Mouse (Mus musculus): ENCODE data around the gene Olfr354. TPM values are rescaled to one million over a fixed set of nuclear protein-coding genes. Genes with fewer than 3 reads are reported as not detected.

Olfr354 gene
- total RNA-seq, 1 experiment, result not detected

GRCm38 (mm10) chr2:36928797-36929196 lies 23.3 kb downstream of the Olfr354 start, which contains the start of gene Olfr355:
Gene Olfr355, minus strand, starts transcription at chr2:36928897.
- H3K4me1 ChIP-seq (ENCODE audit: control insufficient read depth in 2 of 2, insufficient read depth in 2 of 2, low read length in 2 of 2, poor library complexity in 1 of 2), result no peaks in the 10 kb centered on the region
- no peak for DNase-seq (ENCODE audit: low read depth, low spot score)
- H3K36me3 ChIP-seq (ENCODE audit: control insufficient read depth, insufficient read depth, low read length, poor library complexity, severe bottlenecking), result no peaks in the 10 kb centered on the region
- H3K27ac ChIP-seq (ENCODE audit: insufficient read depth, low read depth, low read length, poor library complexity, severe bottlenecking), result no peak within 1 kb of the TSS
- TF ChIP-seq ZC3H11A (IDR thresholded peaks at IDR 0.05; ENCODE audit: borderline replicate concordance, low read depth, low read length) (no peak), HCFC1 (IDR thresholded peaks at IDR 0.05; ENCODE audit: borderline replicate concordance, insufficient read depth, low read length) (no peak), CHD2 (IDR thresholded peaks at IDR 0.05; ENCODE audit: low read depth, low read length) (no peak), ZNF384 (IDR thresholded peaks at IDR 0.05; ENCODE audit: low read depth, low read length) (no peak), MAFK (IDR thresholded peaks at IDR 0.05; ENCODE audit: insufficient read depth, low read depth, low read length) (no peak)
- no peak within 1 kb of the TSS for H3K4me3 ChIP-seq (ENCODE audit: insufficient read depth in 1 of 2, low read depth in 1 of 2, low read length in 2 of 2, poor library complexity in 1 of 2, severe bottlenecking in 1 of 2)
- H3K9ac ChIP-seq (ENCODE audit: insufficient read depth, low read depth, low read length, poor library complexity, severe bottlenecking), result no peak within 1 kb of the TSS
- in situ Hi-C loops (cut with MboI; ENCODE audit: low sequenced_read_pairs in 2 of 2, unreplicated experiment in 2 of 2), result no loop called here
- H3K9me3 ChIP-seq (ENCODE audit: control insufficient read depth, insufficient read depth, low read depth, low read length), result no peaks in the 10 kb centered on the region

GRCm38 (mm10) chr2:36936821-36937220 lies 31.3 kb downstream of the Olfr354 start, which contains the start of gene Olfr356:
Gene Olfr356, plus strand, starts transcription at chr2:36937121.
- no peak within 1 kb of the TSS for H3K4me3 ChIP-seq (ENCODE audit: insufficient read depth in 1 of 2, low read depth in 1 of 2, low read length in 2 of 2, poor library complexity in 1 of 2, severe bottlenecking in 1 of 2)
- no peaks in the 10 kb centered on the region for H3K9me3 ChIP-seq (ENCODE audit: control insufficient read depth, insufficient read depth, low read depth, low read length)
- no peaks in the 10 kb centered on the region for H3K4me1 ChIP-seq (ENCODE audit: control insufficient read depth in 2 of 2, insufficient read depth in 2 of 2, low read length in 2 of 2, poor library complexity in 1 of 2)
- H3K9ac ChIP-seq (ENCODE audit: insufficient read depth, low read depth, low read length, poor library complexity, severe bottlenecking), result no peak within 1 kb of the TSS
- no peaks in the 10 kb centered on the region for H3K36me3 ChIP-seq (ENCODE audit: control insufficient read depth, insufficient read depth, low read length, poor library complexity, severe bottlenecking)
- H3K27ac ChIP-seq (ENCODE audit: insufficient read depth, low read depth, low read length, poor library complexity, severe bottlenecking), result no peak within 1 kb of the TSS
- in situ Hi-C loops (cut with MboI; ENCODE audit: low sequenced_read_pairs in 2 of 2, unreplicated experiment in 2 of 2), result no loop called here
- DNase-seq (ENCODE audit: low read depth, low spot score), result no peak
- no peak for TF ChIP-seq CHD2 (IDR thresholded peaks at IDR 0.05; ENCODE audit: low read depth, low read length)
- no peak for TF ChIP-seq HCFC1 (IDR thresholded peaks at IDR 0.05; ENCODE audit: borderline replicate concordance, insufficient read depth, low read length)
- TF ChIP-seq ZC3H11A (IDR thresholded peaks at IDR 0.05; ENCODE audit: borderline replicate concordance, low read depth, low read length), result no peak
- TF ChIP-seq MAFK (IDR thresholded peaks at IDR 0.05; ENCODE audit: insufficient read depth, low read depth, low read length), result no peak
- no peak for TF ChIP-seq ZNF384 (IDR thresholded peaks at IDR 0.05; ENCODE audit: low read depth, low read length)

Other genes with a start within 250 kb of the Olfr354 start
- not detected in 2 replicates for gene Olfr346, start 219.9 kb upstream of the Olfr354 start, total RNA-seq (2012; rRNA removed)
- not detected in 2 replicates for gene Olfr347, start 173.8 kb upstream of the Olfr354 start, total RNA-seq (2012; rRNA removed)
- not detected in 2 replicates for gene Olfr348, start 121.4 kb upstream of the Olfr354 start, total RNA-seq (2012; rRNA removed)
- not detected in 2 replicates for gene Olfr50, start 115.1 kb upstream of the Olfr354 start, total RNA-seq (2012; rRNA removed)
- not detected in 2 replicates for gene Olfr3, start 88.6 kb upstream of the Olfr354 start, total RNA-seq (2012; rRNA removed)
- not detected in 2 replicates for gene Olfr350, start 59.4 kb upstream of the Olfr354 start, total RNA-seq (2012; rRNA removed)
- gene Olfr351, start 43.0 kb upstream of the Olfr354 start, total RNA-seq (2012; rRNA removed), result not detected in 2 replicates
- gene Olfr352, start 37.2 kb upstream of the Olfr354 start, total RNA-seq (2012; rRNA removed), result not detected in 2 replicates
- gene Olfr353, start 12.7 kb upstream of the Olfr354 start, total RNA-seq (2012; rRNA removed), result not detected in 2 replicates
- not detected in 2 replicates for gene Olfr355, start 23.2 kb downstream of the Olfr354 start, total RNA-seq (2012; rRNA removed)
- gene Olfr356, start 31.4 kb downstream of the Olfr354 start, total RNA-seq (2012; rRNA removed), result not detected in 2 replicates
- gene Olfr357, start 88.1 kb downstream of the Olfr354 start, total RNA-seq (2012; rRNA removed), result not detected in 2 replicates
- gene Olfr358, start 103.7 kb downstream of the Olfr354 start, total RNA-seq (2012; rRNA removed), result not detected in 2 replicates
- gene Olfr360, start 160.1 kb downstream of the Olfr354 start, total RNA-seq (2012; rRNA removed), result not detected in 2 replicates
- gene Olfr361, start 183.6 kb downstream of the Olfr354 start, total RNA-seq (2012; rRNA removed), result not detected in 2 replicates
- gene Olfr362, start 212.2 kb downstream of the Olfr354 start, total RNA-seq (2012; rRNA removed), result not detected in 2 replicates
- gene Olfr364-ps1, start 233.6 kb downstream of the Olfr354 start, total RNA-seq (2012; rRNA removed), result not detected in 2 replicates

All from ES-E14 (cell line).